Mouse (Mus musculus) embryonic facial prominence, embryonic 15.5 days (tissue): Measurements from ENCODE around the gene Gbp9. TPM values are rescaled to one million over a fixed set of nuclear protein-coding genes. Genes with fewer than 3 reads are reported as not detected.
"Not testable (repeated sequence)": the region's sequence is repeated elsewhere in the genome, so short reads cannot be mapped to it uniquely, and the experiment has no call there.

Source experiments
- ATAC-seq: fragments of 200-750 bp; cut with Nextera tagmentation; 2 replicates; pipeline ENCODE4 v1.8.0; 2017; ENCODE audit warnings: low read depth, moderate TSS enrichment; ENCODE audit not compliant: insufficient number of reproducible peaks, low FRiP score, low TSS enrichment
- H3K27ac ChIP-seq: fragments of 300-500 bp; sonication (generic); replicated peaks from 2 replicates; pipeline ENCODE4 v1.5.1; 2015; ENCODE audit warnings: mild to moderate bottlenecking, inconsistent platforms
- H3K27me3 ChIP-seq: fragments of 300-500 bp; sonication (generic); 2 replicates; pipeline ENCODE4 v1.6.1; 2015; ENCODE audit warnings: inconsistent platforms
- H3K36me3 ChIP-seq: fragments of 300-500 bp; sonication (generic); 2 replicates; pipeline ENCODE4 v1.6.1; 2015; ENCODE audit warnings: mild to moderate bottlenecking, inconsistent platforms
- H3K4me1 ChIP-seq: fragments of 300-500 bp; sonication (generic); 2 replicates; pipeline ENCODE4 v1.6.1; 2015; ENCODE audit warnings: inconsistent platforms
- H3K4me2 ChIP-seq: fragments of 300-500 bp; sonication (generic); replicated peaks from 2 replicates; pipeline ENCODE4 v1.6.1; 2015; ENCODE audit warnings: mild to moderate bottlenecking, inconsistent platforms
- H3K4me3 ChIP-seq: fragments of 300-500 bp; sonication (generic); replicated peaks from 2 replicates; pipeline ENCODE4 v1.5.1; 2015; ENCODE audit warnings: mild to moderate bottlenecking, inconsistent platforms
- H3K9ac ChIP-seq: fragments of 300-500 bp; sonication (generic); 2 replicates; pipeline ENCODE4 v1.6.1; 2015; ENCODE audit warnings: inconsistent platforms
- H3K9me3 ChIP-seq: fragments of 300-500 bp; sonication (generic); replicated peaks from 2 replicates; pipeline ENCODE4 v1.6.1; 2016; ENCODE audit warnings: inconsistent platforms
- WGBS: fragments of 180-500 bp; shearing (Covaris S2); methylation state at CpG from one replicate; pipeline ENCODE4 v1.1.7; 2015; 5-methylcytosine and 5-hydroxymethylcytosine counted together
- polyA plus RNA-seq: library from polyadenylated mRNA; unstranded; fragments of >200 nt; fragmentation: Nextera tagmentation; extraction: Ambion mirVana; gene quantifications from 2 replicates; pipeline ENCODE4 v1.2.1, GENCODE M21; 2015

Gbp9 gene
- polyA plus RNA-seq, 1 experiment from 2014 or later, result 2.8 TPM

- Histone ChIP-seq H3K9me3 (no peaks in the 10 kb centered on the region), H3K36me3 (no peaks in the 10 kb centered on the region), H3K4me2 (no peak overlapping the region), H3K4me1 (no peaks in the 10 kb centered on the region), H3K27ac (no peak overlapping the region), H3K27me3 (no peaks in the 10 kb centered on the region), H3K9ac (no peak overlapping the region), H3K4me3 (no peak overlapping the region)
- ATAC-seq, result no peak
- 95% methylated on average over 2 of the region's 2 CpGs for WGBS
Measured at GRCm38 (mm10) chr5:105055279-105055678, 84.1 kb downstream of the Gbp9 start.

GRCm38 (mm10) chr5:105053471-105054169 is 85.7 kb downstream of the Gbp9 start:
- not testable (repeated sequence) for H3K4me1 ChIP-seq, H3K9me3 ChIP-seq, ATAC-seq, H3K4me3 ChIP-seq, H3K9ac ChIP-seq, H3K27ac ChIP-seq, H3K4me2 ChIP-seq, H3K36me3 ChIP-seq, H3K27me3 ChIP-seq
- WGBS, result 58% methylated on average over 1 of the region's 1 CpGs

- H3K4me1 ChIP-seq, result no peaks in the 10 kb centered on the region
- H3K9ac ChIP-seq, result no peak overlapping the region
- no peak overlapping the region for H3K4me3 ChIP-seq
- no peak overlapping the region for H3K27ac ChIP-seq
- no peaks in the 10 kb centered on the region for H3K27me3 ChIP-seq
- no peak overlapping the region for H3K4me2 ChIP-seq
- no peaks in the 10 kb centered on the region for H3K36me3 ChIP-seq
- H3K9me3 ChIP-seq, result no peaks in the 10 kb centered on the region
- 67% methylated on average over 2 of the region's 2 CpGs for WGBS
- ATAC-seq, result no peak
Measured at GRCm38 (mm10) chr5:105032362-105032761, 107.0 kb downstream of the Gbp9 start.

Other genes starting within 250 kb of the Gbp9 start
- 1.2 TPM in 2 replicates for gene Abcg3, start 156.8 kb downstream of the Gbp9 start, polyA plus RNA-seq
- gene Gbp8, start within 50 bp of the Gbp9 start, polyA plus RNA-seq, result 0.55 and 1.0 TPM in 2 replicates
- 0.69 and 0.77 TPM in 2 replicates for gene Gbp4, start within 50 bp of the Gbp9 start, polyA plus RNA-seq
- 0.43 TPM in 1 of 2 replicates, not detected in the other for gene Gbp10, start 100.0 kb upstream of the Gbp9 start, polyA plus RNA-seq
- 0.08 and 0.09 TPM in 2 replicates for gene Gm43302, start 154.2 kb upstream of the Gbp9 start, polyA plus RNA-seq
- 1.1 and 1.6 TPM in 2 replicates for gene Gbp6, start 154.2 kb upstream of the Gbp9 start, polyA plus RNA-seq